23 mouse cellular contexts compared by ENCODE assay signal in genomic region chr1:132328565-132328964, GRCm38 (mm10). TPM values are rescaled to one million over a fixed set of nuclear protein-coding genes. Genes with fewer than 3 reads are reported as not detected.
DNase-seq lines count a peak whose midpoint lies in the region; ATAC-seq and TF ChIP-seq lines count a peak whose summit lies in the region.
"Had no signal": no experiment of that assay in that cellular context is flagged by ENCODE, and none has a peak within 500 bp of the region (broad histone marks: within the 10 kb centered on the region; RNA-seq: fewer than 3 reads in every experiment).

No protein-coding gene starts in this region.

- no peak overlapping the region for H3K9ac ChIP-seq in kidney, embryonic 16.5 days (replicated peaks; ENCODE audit: low read length)
- 0 out of 2 replicates have a peak overlapping the region, but pooled peaks have one; percentile 1 for H3K9ac ChIP-seq in midbrain, embryonic 12.5 days (replicated peaks)
- no peak overlapping the region for H3K9ac ChIP-seq in midbrain, embryonic 14.5 days (replicated peaks; ENCODE audit: low read length)
- H3K9ac ChIP-seq in intestine, postnatal 0 days (ENCODE audit: low read depth, low read length), result no peak overlapping the region
- H3K9ac ChIP-seq: embryonic facial prominence, embryonic 15.5 days; heart, embryonic 12.5 days; liver, embryonic 13.5 days; lung, embryonic 14.5 days; neural tube, embryonic 12.5 days had no signal

- H3K4me1 ChIP-seq in kidney, embryonic 16.5 days (ENCODE audit: insufficient read depth, low read length), result peaks cover 34% of the 10 kb centered on the region
- H3K4me1 ChIP-seq in midbrain, embryonic 12.5 days, result peaks cover 93% of the 10 kb centered on the region
- H3K4me1 ChIP-seq in midbrain, embryonic 14.5 days (ENCODE audit: control insufficient read depth, insufficient read depth, low read length), result peaks cover 74% of the 10 kb centered on the region
- H3K4me1 ChIP-seq in intestine, postnatal 0 days (replicated peaks; ENCODE audit: control insufficient read depth, insufficient read depth, low read length), result peaks cover 2% of the 10 kb centered on the region
- peaks cover 47% of the 10 kb centered on the region for H3K4me1 ChIP-seq in small intestine, adult 2 months (ENCODE audit: control insufficient read depth, insufficient read depth, insufficient read length, low read length)

- no peak for TF ChIP-seq CTCF in intestine, postnatal 0 days (IDR thresholded peaks at IDR 0.05; ENCODE audit: low read depth)
- no peak for TF ChIP-seq CTCF in small intestine, adult 2 months (IDR thresholded peaks at IDR 0.05; ENCODE audit: extremely low read depth, insufficient read length, insufficient replicate concordance, low read depth, low read length)

- WGBS in kidney, embryonic 16.5 days, result 55% methylated on average over 3 of the region's 3 CpGs
- WGBS in midbrain, embryonic 12.5 days, result 77% methylated on average over 3 of the region's 3 CpGs
- 88% methylated on average over 3 of the region's 3 CpGs for WGBS in midbrain, embryonic 14.5 days
- 37% methylated on average over 3 of the region's 3 CpGs for WGBS in intestine, postnatal 0 days
- WGBS in small intestine, adult 2 months, result 18% methylated on average over 3 of the region's 3 CpGs

- H3K27ac ChIP-seq in kidney, embryonic 16.5 days (ENCODE audit: low read length), result no peak overlapping the region
- peak overlapping the region; percentile 78 for H3K27ac ChIP-seq in midbrain, embryonic 12.5 days (replicated peaks)
- no peak overlapping the region for H3K27ac ChIP-seq in midbrain, embryonic 14.5 days (replicated peaks; ENCODE audit: low read depth, low read length)
- H3K27ac ChIP-seq in intestine, postnatal 0 days (ENCODE audit: low read depth, low read length), result peak overlapping the region; percentile 62
- H3K27ac ChIP-seq in small intestine, adult 2 months (ENCODE audit: insufficient read depth, low read depth, low read length), result peak overlapping the region; percentile 85
- H3K27ac ChIP-seq: embryonic facial prominence, embryonic 15.5 days; liver, embryonic 13.5 days; neural tube, embryonic 12.5 days had no signal

- H3K4me2 ChIP-seq in kidney, embryonic 16.5 days (replicated peaks; ENCODE audit: low read depth, low read length), result no peak overlapping the region
- no peak overlapping the region for H3K4me2 ChIP-seq in midbrain, embryonic 12.5 days (replicated peaks)
- H3K4me2 ChIP-seq in midbrain, embryonic 14.5 days (ENCODE audit: low read length), result no peak overlapping the region
- no peak overlapping the region for H3K4me2 ChIP-seq in intestine, postnatal 0 days (replicated peaks; ENCODE audit: low read depth)
- H3K4me2 ChIP-seq: embryonic facial prominence, embryonic 15.5 days; heart, embryonic 12.5 days; liver, embryonic 13.5 days; lung, embryonic 14.5 days; neural tube, embryonic 12.5 days had no signal

- no peaks in the 10 kb centered on the region for H3K9me3 ChIP-seq in kidney, embryonic 16.5 days (ENCODE audit: low read length)
- no peaks in the 10 kb centered on the region for H3K9me3 ChIP-seq in midbrain, embryonic 12.5 days
- H3K9me3 ChIP-seq in midbrain, embryonic 14.5 days (ENCODE audit: control insufficient read depth, low read length), result no peaks in the 10 kb centered on the region
- H3K9me3 ChIP-seq in intestine, postnatal 0 days (ENCODE audit: control insufficient read depth), result no peaks in the 10 kb centered on the region
- H3K9me3 ChIP-seq: embryonic facial prominence, embryonic 15.5 days; heart, embryonic 12.5 days; liver, embryonic 13.5 days; megakaryocyte, embryonic 14.5 days; neural tube, embryonic 12.5 days had no signal

- ATAC-seq in kidney, embryonic 16.5 days (ENCODE audit: low FRiP score, low TSS enrichment), result no peak
- no peak for ATAC-seq in midbrain, embryonic 12.5 days (ENCODE audit: low FRiP score, low read depth)
- no peak for ATAC-seq in midbrain, embryonic 14.5 days (ENCODE audit: low FRiP score, low TSS enrichment)
- peak; percentile 93 for ATAC-seq in intestine, postnatal 0 days
- ATAC-seq: forebrain, embryonic 16.5 days had no signal

- no peaks in the 10 kb centered on the region for H3K27me3 ChIP-seq in kidney, embryonic 16.5 days (ENCODE audit: insufficient read depth, low read length)
- no peaks in the 10 kb centered on the region for H3K27me3 ChIP-seq in midbrain, embryonic 12.5 days
- no peaks in the 10 kb centered on the region for H3K27me3 ChIP-seq in midbrain, embryonic 14.5 days (ENCODE audit: control insufficient read depth, insufficient read depth, low read length)
- no peaks in the 10 kb centered on the region for H3K27me3 ChIP-seq in intestine, postnatal 0 days (replicated peaks; ENCODE audit: control insufficient read depth, insufficient read depth, low read length)
- H3K27me3 ChIP-seq in small intestine, adult 2 months (ENCODE audit: control insufficient read depth, insufficient read depth, low read length), result no peaks in the 10 kb centered on the region
- H3K27me3 ChIP-seq: embryonic facial prominence, embryonic 15.5 days; heart, embryonic 12.5 days; liver, embryonic 13.5 days; neural tube, embryonic 12.5 days had no signal

- no peaks in the 10 kb centered on the region; the same call in 1 of the 2 replicates for H3K36me3 ChIP-seq in kidney, embryonic 16.5 days (ENCODE audit: insufficient read depth, low read length)
- peaks cover 80% of the 10 kb centered on the region for H3K36me3 ChIP-seq in midbrain, embryonic 12.5 days
- H3K36me3 ChIP-seq in midbrain, embryonic 14.5 days (ENCODE audit: control insufficient read depth, insufficient read depth, low read length), result peaks cover 74% of the 10 kb centered on the region
- H3K36me3 ChIP-seq in intestine, postnatal 0 days (ENCODE audit: control insufficient read depth, insufficient read depth), result peaks cover 57% of the 10 kb centered on the region
- peaks cover 82% of the 10 kb centered on the region for H3K36me3 ChIP-seq in small intestine, adult 2 months (ENCODE audit: control insufficient read depth, insufficient read depth, low read length)
- H3K36me3 ChIP-seq: embryonic facial prominence, embryonic 15.5 days had no signal

- TF ChIP-seq POLR2A in small intestine, adult 2 months (IDR thresholded peaks at IDR 0.05; ENCODE audit: low read depth, low read length), result no peak

- peak; percentile 75 to 82 for DNase-seq in kidney, adult 8-10 months
- DNase-seq in midbrain, embryonic 14.5 days, result no peak
- DNase-seq in left cerebral cortex, postnatal 36 days (ENCODE audit: low spot score in 2 of 2), result no peak
- DNase-seq: adrenal gland, postnatal 25 days; cerebellum, adult 8-10 months; gastrocnemius, postnatal 10 days; heart, adult 11 months; heart, postnatal 10 days; liver, embryonic 13.5 days; lung, embryonic 14.5 days; right cerebral cortex, postnatal 14 days; spleen, adult 18-20 months had no signal

- intact Hi-C loops in left cerebral cortex, postnatal 36 days (cut with DNase I), result no loop called here

- no peak overlapping the region for H3K4me3 ChIP-seq in kidney, embryonic 16.5 days (ENCODE audit: low read length)
- H3K4me3 ChIP-seq in midbrain, embryonic 12.5 days, result no peak overlapping the region
- no peak overlapping the region for H3K4me3 ChIP-seq in midbrain, embryonic 14.5 days (replicated peaks; ENCODE audit: low read depth, low read length)
- H3K4me3 ChIP-seq in intestine, postnatal 0 days (ENCODE audit: low read depth, low read length), result no peak overlapping the region
- no peak overlapping the region for H3K4me3 ChIP-seq in small intestine, adult 2 months (ENCODE audit: low read depth, low read length)
- H3K4me3 ChIP-seq: embryonic facial prominence, embryonic 15.5 days; heart, embryonic 12.5 days; liver, embryonic 13.5 days; megakaryocyte, embryonic 14.5 days; neural tube, embryonic 12.5 days had no signal

RNA-seq across cellular contexts. Expression of gene Nuak2, which starts 12.6 kb away (rescaled TPM):
- polyA plus RNA-seq in kidney, embryonic 16.5 days (2015; fragmentation: Nextera tagmentation; extraction: Ambion mirVana), result 4.3 and 5.5 TPM in 2 replicates
- 94.9 and 101 TPM in 2 replicates for polyA plus RNA-seq in midbrain, embryonic 12.5 days (2016; fragmentation: Nextera tagmentation; extraction: Ambion mirVana)
- polyA plus RNA-seq in midbrain, embryonic 14.5 days (2014; fragmentation: Nextera tagmentation; extraction: Ambion mirVana), result 22.3 and 38.0 TPM in 2 replicates
- 20.0 and 20.6 TPM in 2 replicates for polyA plus RNA-seq in intestine, postnatal 0 days (2015; fragmentation: Nextera tagmentation; extraction: Ambion mirVana)
- 24.3 and 99.9 TPM in 2 replicates for polyA plus RNA-seq in small intestine, adult 2 months (2012; rRNA removed)
- total RNA-seq in left cerebral cortex, postnatal 36 days (2021), result 1 to 10 TPM in 1 of 2 experiments, under 1 TPM in 1; 0.62 to 1.6 TPM

RNA-seq across cellular contexts. Expression of gene Klhdc8a, which starts 30.1 kb away (rescaled TPM):
- polyA plus RNA-seq in kidney, embryonic 16.5 days (2015; fragmentation: Nextera tagmentation; extraction: Ambion mirVana), result 1.8 and 2.1 TPM in 2 replicates
- polyA plus RNA-seq in midbrain, embryonic 12.5 days (2016; fragmentation: Nextera tagmentation; extraction: Ambion mirVana), result 5.2 and 5.4 TPM in 2 replicates
- 10.1 and 11.1 TPM in 2 replicates for polyA plus RNA-seq in midbrain, embryonic 14.5 days (2014; fragmentation: Nextera tagmentation; extraction: Ambion mirVana)
- 0.46 and 0.51 TPM in 2 replicates for polyA plus RNA-seq in intestine, postnatal 0 days (2015; fragmentation: Nextera tagmentation; extraction: Ambion mirVana)
- 0.75 and 1.5 TPM in 2 replicates for polyA plus RNA-seq in small intestine, adult 2 months (2012; rRNA removed)
- total RNA-seq in left cerebral cortex, postnatal 36 days (2021), result 10 to 100 TPM; 11.0 to 13.6 TPM
- total RNA-seq: common myeloid progenitor, adult 5-6 weeks had no signal
- polyA plus RNA-seq: limb, embryonic 11.5 days had no signal

Comparison
In these comparisons a context has a peak if more than half of its experiments do, and no peak if none do; other contexts are left out.
1. H3K27ac ChIP-seq: peak in midbrain, embryonic 12.5 days (single experiment), intestine, postnatal 0 days (single experiment) and small intestine, adult 2 months (single experiment); none in kidney, embryonic 16.5 days (single experiment) and midbrain, embryonic 14.5 days (single experiment).
2. DNase-seq: peak in kidney, adult 8-10 months (2 of 2); none in midbrain, embryonic 14.5 days (single experiment) and left cerebral cortex, postnatal 36 days (0 of 2).